Mouse (Mus musculus) embryonic fibroblast, embryonic 13.5 days (primary cell): ENCODE measurements at regions not wholly inside any gene's neighbourhood (a gene's known extent, or its start where the extent isn't known, plus 50 kb on each side); places are given as distances from the start of the nearest gene placed in this dataset.

Experiments used
- H3K27ac ChIP-seq: 2 replicates; pipeline ENCODE4 v1.5.1; 2012; ENCODE audit warnings: low read length, control low read depth, inconsistent platforms; ENCODE audit not compliant: insufficient read depth
- H3K4me1 ChIP-seq: 2 replicates; pipeline ENCODE4 v1.6.1; 2011; ENCODE audit warnings: low read length; ENCODE audit not compliant: control insufficient read depth, insufficient read depth
- H3K4me3 ChIP-seq: 2 replicates; pipeline ENCODE4 v1.5.1; 2011; ENCODE audit warnings: mild to moderate bottlenecking, control low read depth, low read length; ENCODE audit not compliant: insufficient read depth
- CTCF ChIP-seq: IDR thresholded peaks from 2 replicates; pipeline ENCODE4 v1.5.1; 2011; ENCODE audit warnings: mild to moderate bottlenecking, control low read depth, low read length, moderate library complexity, borderline replicate concordance; ENCODE audit not compliant: insufficient read depth
- POLR2A ChIP-seq: IDR thresholded peaks from 2 replicates; pipeline ENCODE4 v1.6.1; 2011; ENCODE audit warnings: low read depth, mild to moderate bottlenecking, control low read depth, low read length, moderate library complexity

- Histone ChIP-seq H3K27ac (no peak overlapping the region), H3K4me1 (no peaks in the 10 kb centered on the region), H3K4me3 (no peak overlapping the region)
- TF ChIP-seq CTCF: no peak
- no peak for TF ChIP-seq POLR2A
These were observed 566.6 kb upstream of the Adamts9 start for GRCm38 (mm10) chr6:93509857-93510256.

GRCm38 (mm10) chr6:93497824-93498223 lies 554.5 kb upstream of the Adamts9 start:
- H3K4me3 ChIP-seq: no peak overlapping the region
- TF ChIP-seq POLR2A (no peak), CTCF (no peak)
- H3K4me1 ChIP-seq: no peaks in the 10 kb centered on the region
- no peak overlapping the region for H3K27ac ChIP-seq

- Histone ChIP-seq H3K27ac (no peak overlapping the region), H3K4me3 (no peak overlapping the region), H3K4me1 (no peaks in the 10 kb centered on the region)
- TF ChIP-seq POLR2A (no peak), CTCF (no peak)
These were observed 545.2 kb upstream of the Adamts9 start for GRCm38 (mm10) chr6:93488441-93488955.

DNA sequence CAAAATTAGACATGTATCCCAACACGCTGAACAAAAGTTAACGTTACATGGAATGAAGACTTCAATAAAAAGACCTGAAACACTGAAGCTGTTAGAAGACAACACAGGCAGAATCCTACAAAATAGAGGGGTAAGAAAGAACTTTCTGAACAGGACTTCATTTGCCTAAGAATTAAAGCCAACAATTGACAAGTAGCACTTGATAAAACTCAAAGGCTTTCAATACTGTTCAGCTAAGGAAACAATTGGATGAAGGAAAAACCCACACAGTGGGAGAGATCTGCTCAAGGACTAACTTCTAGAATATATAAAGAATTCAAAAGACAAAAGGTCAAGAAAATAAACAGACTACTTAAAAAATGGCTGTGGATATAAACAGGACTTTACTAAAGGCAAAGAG lies 535.2 kb upstream of the Adamts9 start:
- H3K27ac ChIP-seq: no peak overlapping the region
- TF ChIP-seq POLR2A: no peak
- no peak for TF ChIP-seq CTCF
- H3K4me3 ChIP-seq: no peak overlapping the region
- H3K4me1 ChIP-seq: peaks cover 7% of the 10 kb centered on the region; the same call in 1 of the 2 replicates

DNA sequence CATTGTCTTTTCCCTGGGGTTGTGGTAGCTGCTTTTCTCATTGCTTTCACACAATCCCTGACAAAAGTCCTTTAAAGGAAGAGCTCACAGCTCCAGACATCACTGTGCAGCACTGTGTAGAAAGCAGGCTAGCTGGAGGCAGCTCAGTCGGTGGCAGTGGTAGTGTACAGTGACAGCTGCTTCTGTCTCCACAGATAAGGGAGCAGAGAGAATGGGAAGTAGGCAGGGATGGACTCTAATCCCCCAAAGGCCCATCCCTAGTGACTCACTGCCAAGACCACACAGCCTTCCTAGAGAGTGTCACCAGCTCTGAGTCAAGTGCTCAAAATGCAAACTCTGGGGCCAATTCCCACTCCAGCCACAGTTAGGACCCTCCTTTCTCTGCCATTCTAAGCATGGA lies 531.7 kb upstream of the Adamts9 start:
- no peak overlapping the region for H3K4me3 ChIP-seq
- H3K27ac ChIP-seq: no peak overlapping the region
- peaks cover 7% of the 10 kb centered on the region; the same call in 1 of the 2 replicates for H3K4me1 ChIP-seq
- TF ChIP-seq POLR2A (no peak), CTCF (no peak)

- H3K4me3 ChIP-seq: no peak overlapping the region
- no peak overlapping the region for H3K27ac ChIP-seq
- TF ChIP-seq CTCF (no peak), POLR2A (no peak)
- no peaks in the 10 kb centered on the region for H3K4me1 ChIP-seq
These were observed 524.6 kb upstream of the Adamts9 start for GRCm38 (mm10) chr6:93467867-93468266.

DNA sequence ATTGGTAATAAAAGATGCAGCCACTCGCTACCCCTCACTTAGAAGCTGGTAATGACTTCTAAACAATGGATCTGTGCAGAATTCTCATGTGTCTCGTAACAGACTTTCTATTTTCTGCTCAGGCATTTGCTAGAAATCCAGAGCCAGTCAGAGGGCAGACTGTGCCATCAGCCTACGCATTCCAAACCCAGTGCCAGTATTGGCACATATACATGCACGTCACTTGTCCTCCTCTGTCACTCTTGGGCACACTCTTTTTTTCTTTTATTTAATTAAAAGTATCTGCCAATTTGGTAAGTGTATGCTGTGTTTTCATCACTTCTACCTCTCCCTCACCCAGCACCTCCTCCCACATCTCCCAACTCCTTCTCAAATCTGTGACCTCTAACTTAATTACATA lies 519.6 kb upstream of the Adamts9 start:
- Histone ChIP-seq H3K4me1 (no peaks in the 10 kb centered on the region), H3K4me3 (no peak overlapping the region), H3K27ac (no peak overlapping the region)
- TF ChIP-seq CTCF: no peak
- no peak for TF ChIP-seq POLR2A

DNA sequence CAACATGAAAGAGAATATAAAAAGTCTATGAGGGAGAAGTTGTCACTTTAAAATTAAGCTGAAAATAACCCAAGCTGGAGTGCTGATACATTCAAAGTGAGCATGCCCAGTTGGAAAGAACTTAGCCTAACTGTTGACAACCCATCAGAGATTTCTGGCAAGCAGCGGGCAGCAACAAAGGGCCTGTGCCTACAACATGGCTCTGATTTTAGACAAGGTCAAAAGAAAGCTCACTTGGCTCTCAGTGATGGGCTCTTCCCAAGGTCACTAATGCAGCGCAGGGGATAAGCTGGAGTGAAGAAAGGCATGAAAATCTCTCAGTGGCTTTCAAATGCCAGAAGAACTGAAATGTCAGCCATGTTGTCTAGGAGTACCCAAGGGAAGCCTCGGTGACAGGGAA lies 518.1 kb upstream of the Adamts9 start:
- Histone ChIP-seq H3K4me1 (no peaks in the 10 kb centered on the region), H3K27ac (no peak overlapping the region), H3K4me3 (no peak overlapping the region)
- no peak for TF ChIP-seq CTCF
- no peak for TF ChIP-seq POLR2A

GRCm38 (mm10) chr6:93457613-93458012 lies 514.3 kb upstream of the Adamts9 start:
- H3K4me3 ChIP-seq: no peak overlapping the region
- no peak overlapping the region for H3K27ac ChIP-seq
- TF ChIP-seq POLR2A (no peak), CTCF (no peak)
- no peaks in the 10 kb centered on the region for H3K4me1 ChIP-seq

DNA sequence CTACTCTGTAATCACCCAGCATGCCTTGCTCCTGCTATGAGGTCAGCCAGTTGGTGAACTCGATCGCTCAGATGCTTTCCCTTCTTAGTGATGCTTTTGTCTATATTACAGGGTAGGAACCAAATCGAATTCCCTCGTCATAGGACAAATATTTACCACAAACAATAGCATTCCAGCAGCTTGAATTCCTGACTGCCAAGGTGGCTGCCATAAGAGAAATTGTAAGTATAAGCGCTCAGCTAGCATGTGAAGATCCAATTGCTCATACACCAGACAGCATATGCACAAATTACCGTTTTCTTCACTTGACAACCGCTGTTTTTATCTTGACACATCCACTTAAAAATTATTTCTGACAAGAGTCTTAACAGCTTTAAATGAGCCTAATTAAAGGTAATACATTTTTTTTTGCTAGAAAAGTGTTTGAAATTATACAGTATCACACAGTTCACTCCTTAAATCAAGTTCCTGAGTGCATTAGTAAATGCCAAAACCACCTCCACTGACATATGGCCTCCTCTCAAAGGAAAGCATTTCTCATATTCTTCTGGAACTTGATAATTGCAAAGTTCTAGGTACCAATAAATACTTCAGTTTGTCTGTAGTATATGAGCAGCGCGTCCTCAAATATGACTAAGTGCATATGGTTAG lies 513.2 kb upstream of the Adamts9 start:
- no peak for TF ChIP-seq POLR2A
- Histone ChIP-seq H3K4me3 (no peak overlapping the region), H3K4me1 (no peaks in the 10 kb centered on the region), H3K27ac (no peak overlapping the region)

- no peaks in the 10 kb centered on the region for H3K4me1 ChIP-seq
- no peak overlapping the region for H3K27ac ChIP-seq
- no peak for TF ChIP-seq POLR2A
- no peak for TF ChIP-seq CTCF
These were observed 502.3 kb upstream of the Adamts9 start for GRCm38 (mm10) chr6:93445568-93445967.

More at GRCm38 (mm10) chr6:93445568-93445967, 502.3 kb upstream of the Adamts9 start:
- no peak overlapping the region for H3K4me3 ChIP-seq
